Mouse (Mus musculus) monocyte, adult 59 days (primary cell): ENCODE measurements around the gene Ccdc170. TPM values are rescaled to one million over a fixed set of nuclear protein-coding genes. Genes with fewer than 3 reads are reported as not detected.

Experiments
- total RNA-seq, 2 experiments: library from RNA; stranded (reverse); gene quantifications; one replicate each; pipeline ENCODE4 v1.2.4; 2023

Gene Ccdc170
- under 1 TPM; 0.15 to 0.18 TPM for total RNA-seq

GRCm38 (mm10) chr10:4482355-4482754, at the start of gene Ccdc170:
Ccdc170 (plus strand) TSS chr10:4482502.

GRCm38 (mm10) chr10:4611386-4612155, 129.3 kb downstream of the Ccdc170 start, which contains the start of gene Esr1:
Esr1 (plus strand) TSS chr10:4611593.

Other genes starting within 250 kb of the Ccdc170 start
- 1 to 10 TPM; 1.0 to 1.1 TPM for gene Akap12, start 216.1 kb upstream of the Ccdc170 start, total RNA-seq
- 10 to 100 TPM; 21.9 to 25.3 TPM for gene Zbtb2, start 94.4 kb upstream of the Ccdc170 start, total RNA-seq
- 10 to 100 TPM; 28.5 to 38.4 TPM for gene Rmnd1, start 50.1 kb upstream of the Ccdc170 start, total RNA-seq
- 10 to 100 TPM; 10.0 to 10.7 TPM for gene Armt1, start 50.0 kb upstream of the Ccdc170 start, total RNA-seq
- gene Esr1, start 129.1 kb downstream of the Ccdc170 start, total RNA-seq, result 1 to 10 TPM; 7.9 to 9.5 TPM